In the genomic region with DNA sequence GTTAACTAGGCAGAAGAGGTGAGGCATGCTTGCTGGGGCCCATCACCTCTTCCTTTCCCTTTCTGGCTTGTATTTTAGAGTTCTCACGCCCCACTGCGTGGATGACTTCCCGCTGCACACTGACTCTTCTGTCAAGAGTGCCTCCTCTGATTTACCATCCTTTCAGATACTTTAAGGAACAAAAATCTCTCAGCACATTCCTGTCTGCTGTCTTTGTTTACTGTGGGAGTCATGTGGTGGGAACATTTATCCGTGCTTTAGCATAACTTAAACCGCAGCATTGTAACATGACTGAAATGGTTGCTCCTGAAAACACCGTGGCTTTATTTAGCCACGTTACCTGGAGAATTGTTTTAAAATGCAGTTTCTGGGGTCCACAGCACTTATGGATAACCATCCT, we compare ENCODE assay signal across 29 mouse cellular contexts.
DNase-seq lines count a peak whose midpoint lies in the region; ATAC-seq and TF ChIP-seq lines count a peak whose summit lies in the region.
"Had no signal": no experiment of that assay in that cellular context is flagged by ENCODE, and none has a peak within 500 bp of the region (broad histone marks: within the 10 kb centered on the region; RNA-seq: fewer than 3 reads in every experiment).

No protein-coding gene starts in this region.

- in situ Hi-C loops in Patski (cut with MboI; ENCODE audit: low pct_unique_long_range_greater_than_20kb), result no loop called here

- POLR2A ChIA-PET in Patski (lab: Charles Lee), result interaction anchor here (0.7 kb wide), 1 partner anchor 116 kb away, joined by 3 read pairs; no protein-coding TSS in a partner anchor

- CTCF ChIA-PET in Patski (lab: Charles Lee), result interaction anchor here (1.3 to 1.4 kb wide), 2 partner anchors 22 to 48 kb away, joined by 3 to 4 read pairs; no protein-coding TSS in a partner anchor

- peak; percentile 30 for DNase-seq in heart, adult 11 months
- DNase-seq in heart, adult 8-10 months (ENCODE audit: low spot score), result no peak
- no peak for DNase-seq in kidney, postnatal 14 days
- peak; percentile 79 for DNase-seq in kidney, postnatal 0 days (ENCODE audit: low spot score)
- DNase-seq in kidney, postnatal 10 days, result no peak
- DNase-seq in Patski (ENCODE audit: low read depth, low spot score), result peak; percentile 73
- DNase-seq in adrenal gland, adult 18-20 months (ENCODE audit: low spot score in 2 of 2), result no peak
- DNase-seq: adrenal gland, adult 2 months; adrenal gland, postnatal 14 days; B cell, adult 2 months; cerebellum, adult 11 months; cerebellum, adult 2 months; cerebellum, adult 9-11 months; cerebellum, postnatal 25 days; gastrocnemius, adult 2 months; gastrocnemius, postnatal 14 days; heart, adult 18-20 months; heart, postnatal 14 days; heart, postnatal 4 days had no signal

- no peak overlapping the region for H3K9ac ChIP-seq in kidney, embryonic 14.5 days (ENCODE audit: low read depth, low read length)
- no peak overlapping the region for H3K9ac ChIP-seq in kidney, postnatal 0 days (ENCODE audit: low read depth, low read length)
- H3K9ac ChIP-seq: embryonic facial prominence, embryonic 13.5 days; forebrain, embryonic 12.5 days; forebrain, embryonic 15.5 days; heart, embryonic 13.5 days; hindbrain, embryonic 15.5 days; intestine, embryonic 15.5 days had no signal

- H3K27me3 ChIP-seq in kidney, embryonic 14.5 days (ENCODE audit: control insufficient read depth, insufficient read depth, low read length), result no peaks in the 10 kb centered on the region
- H3K27me3 ChIP-seq in kidney, postnatal 0 days (ENCODE audit: insufficient read depth, low read length), result no peaks in the 10 kb centered on the region
- H3K27me3 ChIP-seq in Patski, result no peaks in the 10 kb centered on the region
- H3K27me3 ChIP-seq: CH12.LX; embryonic facial prominence, embryonic 13.5 days; forebrain, embryonic 12.5 days; forebrain, embryonic 15.5 days; heart, embryonic 13.5 days; hindbrain, embryonic 15.5 days; intestine, embryonic 15.5 days had no signal

- no peak overlapping the region for H3K4me2 ChIP-seq in kidney, embryonic 14.5 days (replicated peaks; ENCODE audit: low read depth, low read length)
- H3K4me2 ChIP-seq in kidney, postnatal 0 days (ENCODE audit: low read length), result no peak overlapping the region
- H3K4me2 ChIP-seq: embryonic facial prominence, embryonic 13.5 days; forebrain, embryonic 12.5 days; forebrain, embryonic 15.5 days; heart, embryonic 13.5 days; hindbrain, embryonic 15.5 days; intestine, embryonic 15.5 days had no signal

- H3K27ac ChIP-seq in kidney, embryonic 14.5 days (ENCODE audit: low read depth, low read length), result peak overlapping the region; percentile 42; the same call in 1 of the 2 replicates
- H3K27ac ChIP-seq in kidney, postnatal 0 days, result peak overlapping the region; percentile 60; the same call in 1 of the 2 replicates
- H3K27ac ChIP-seq: embryonic facial prominence, embryonic 13.5 days; forebrain, embryonic 12.5 days; forebrain, embryonic 15.5 days; gastrocnemius, adult 2 months; heart, embryonic 10.5 days; heart, embryonic 13.5 days; hindbrain, embryonic 15.5 days; intestine, embryonic 15.5 days had no signal

- no peaks in the 10 kb centered on the region; the same call in 1 of the 2 replicates for H3K9me3 ChIP-seq in kidney, embryonic 14.5 days (ENCODE audit: control insufficient read depth, low read length)
- no peaks in the 10 kb centered on the region for H3K9me3 ChIP-seq in kidney, postnatal 0 days (replicated peaks; ENCODE audit: low read length)
- H3K9me3 ChIP-seq: embryonic facial prominence, embryonic 13.5 days; forebrain, embryonic 12.5 days; forebrain, embryonic 15.5 days; heart, embryonic 10.5 days; heart, embryonic 13.5 days; hindbrain, embryonic 15.5 days; intestine, embryonic 15.5 days had no signal

- peaks cover 3% of the 10 kb centered on the region; the same call in 1 of the 2 replicates for H3K36me3 ChIP-seq in kidney, embryonic 14.5 days (ENCODE audit: control insufficient read depth, insufficient read depth, low read length)
- no peaks in the 10 kb centered on the region for H3K36me3 ChIP-seq in kidney, postnatal 0 days (ENCODE audit: insufficient read depth, low read length)
- H3K36me3 ChIP-seq: intestine, embryonic 15.5 days had no signal

- ATAC-seq in kidney, embryonic 14.5 days (ENCODE audit: low FRiP score, low TSS enrichment), result 0 out of 2 replicates have a peak, but pooled peaks have one; percentile 26
- no peak for ATAC-seq in kidney, postnatal 0 days (replicated peaks; ENCODE audit: low FRiP score, low read depth)
- ATAC-seq in Patski, result peak; percentile 79
- ATAC-seq: forebrain, embryonic 15.5 days; intestine, embryonic 15.5 days had no signal

- 39% methylated on average over 7 of the region's 7 CpGs for WGBS in kidney, embryonic 14.5 days
- 29% methylated on average over 7 of the region's 7 CpGs for WGBS in kidney, postnatal 0 days

- H3K4me3 ChIP-seq in kidney, embryonic 14.5 days (ENCODE audit: low read length), result no peak overlapping the region
- H3K4me3 ChIP-seq in kidney, postnatal 0 days (replicated peaks; ENCODE audit: low read depth, low read length), result no peak overlapping the region
- H3K4me3 ChIP-seq: embryonic facial prominence, embryonic 13.5 days; erythroblast, embryonic 14.5 days; forebrain, embryonic 12.5 days; forebrain, embryonic 15.5 days; gastrocnemius, adult 2 months; heart, embryonic 10.5 days; heart, embryonic 13.5 days; hindbrain, embryonic 15.5 days; intestine, embryonic 15.5 days had no signal

- no peak for TF ChIP-seq CTCF in kidney, postnatal 0 days (IDR thresholded peaks at IDR 0.05; ENCODE audit: low read depth)
- TF ChIP-seq CTCF in Patski (IDR thresholded peaks at IDR 0.05), result no peak

- H3K4me1 ChIP-seq in kidney, embryonic 14.5 days (ENCODE audit: control insufficient read depth, insufficient read depth, low read length), result peaks cover 5% of the 10 kb centered on the region; the same call in 1 of the 2 replicates
- H3K4me1 ChIP-seq in kidney, postnatal 0 days (replicated peaks; ENCODE audit: insufficient read depth, low read length), result 0 out of 2 replicates have a peak, but pooled peaks cover 9% of the 10 kb centered on the region
- H3K4me1 ChIP-seq: forebrain, embryonic 12.5 days; hindbrain, embryonic 15.5 days; intestine, embryonic 15.5 days had no signal

Comparison
In these comparisons a context has a peak if more than half of its experiments do, and no peak if none do; other contexts are left out.
1. DNase-seq: peak in heart, adult 11 months (single experiment), kidney, postnatal 0 days (single experiment) and Patski (single experiment); none in heart, adult 8-10 months (single experiment), kidney, postnatal 14 days (single experiment), kidney, postnatal 10 days (single experiment) and adrenal gland, adult 18-20 months (0 of 2).